Mouse (Mus musculus) spleen, adult 12 weeks (tissue): ENCODE measurements around the gene Sfta2.

Experiments used
- DNase-seq: peaks from one replicate; pipeline ENCODE4 v3.0.0; 2022; ENCODE audit warnings: low spot score

The Sfta2 gene

DNA sequence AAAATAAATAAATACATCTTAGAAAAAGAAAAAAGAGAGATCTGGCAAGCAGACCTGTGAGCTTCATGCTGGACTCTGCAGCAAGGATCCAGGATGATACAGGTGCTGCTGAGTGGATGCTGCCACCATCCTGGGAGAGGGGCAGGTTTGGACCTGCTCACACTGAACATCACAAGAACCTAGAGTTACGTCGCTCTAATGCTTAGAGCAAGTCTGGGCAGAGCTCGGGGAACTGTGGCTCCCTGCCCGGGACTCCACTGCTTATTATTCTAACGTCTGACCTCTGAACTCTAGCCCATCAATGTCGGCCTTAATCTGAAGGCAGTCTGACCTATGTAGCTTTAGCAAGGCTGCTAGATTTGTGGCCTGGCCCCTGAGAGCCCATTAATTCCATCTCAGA, 79.2 kb downstream of the Sfta2 start:
- no peak for DNase-seq

DNA sequence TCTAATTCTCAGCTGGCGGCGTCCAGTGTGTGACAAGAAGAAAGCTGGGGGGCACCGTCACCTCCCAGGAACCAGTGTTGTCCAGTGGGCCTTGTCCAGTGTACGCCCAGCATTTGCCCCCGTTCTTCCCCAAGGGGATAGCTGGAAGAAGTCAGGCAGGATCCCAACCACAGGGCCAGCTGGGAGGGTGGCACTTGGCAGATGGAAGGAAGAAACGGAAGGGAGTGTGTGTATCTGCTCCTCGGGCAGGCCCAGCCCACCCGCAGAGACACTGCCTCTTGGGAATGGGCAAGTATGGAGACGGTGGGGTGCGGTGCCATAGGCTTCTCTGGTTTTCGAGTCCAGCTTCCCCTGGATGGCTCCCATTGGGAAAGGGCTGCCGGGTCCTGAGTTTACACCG, 80.6 kb downstream of the Sfta2 start:
- DNase-seq = no peak

DNA sequence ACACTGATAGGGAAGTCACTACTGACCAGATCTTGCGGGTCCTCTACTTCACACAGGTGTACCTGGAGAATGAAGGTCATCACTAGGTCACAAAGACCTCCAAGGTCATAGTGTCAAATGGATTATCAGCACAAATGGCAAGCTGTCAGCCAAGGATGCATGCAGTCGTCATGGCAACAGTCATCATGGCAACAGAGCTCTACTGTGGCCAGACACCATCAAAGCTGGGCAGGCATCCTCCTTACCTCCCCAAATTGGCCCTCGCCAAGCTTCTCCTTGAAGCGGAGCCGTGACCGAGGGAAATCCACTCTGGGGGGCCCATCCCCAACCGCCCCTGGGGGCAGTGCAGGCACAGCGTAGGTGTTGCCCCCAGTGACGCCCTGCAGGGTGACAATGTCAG, 83.7 kb downstream of the Sfta2 start:
- no peak for DNase-seq

DNA sequence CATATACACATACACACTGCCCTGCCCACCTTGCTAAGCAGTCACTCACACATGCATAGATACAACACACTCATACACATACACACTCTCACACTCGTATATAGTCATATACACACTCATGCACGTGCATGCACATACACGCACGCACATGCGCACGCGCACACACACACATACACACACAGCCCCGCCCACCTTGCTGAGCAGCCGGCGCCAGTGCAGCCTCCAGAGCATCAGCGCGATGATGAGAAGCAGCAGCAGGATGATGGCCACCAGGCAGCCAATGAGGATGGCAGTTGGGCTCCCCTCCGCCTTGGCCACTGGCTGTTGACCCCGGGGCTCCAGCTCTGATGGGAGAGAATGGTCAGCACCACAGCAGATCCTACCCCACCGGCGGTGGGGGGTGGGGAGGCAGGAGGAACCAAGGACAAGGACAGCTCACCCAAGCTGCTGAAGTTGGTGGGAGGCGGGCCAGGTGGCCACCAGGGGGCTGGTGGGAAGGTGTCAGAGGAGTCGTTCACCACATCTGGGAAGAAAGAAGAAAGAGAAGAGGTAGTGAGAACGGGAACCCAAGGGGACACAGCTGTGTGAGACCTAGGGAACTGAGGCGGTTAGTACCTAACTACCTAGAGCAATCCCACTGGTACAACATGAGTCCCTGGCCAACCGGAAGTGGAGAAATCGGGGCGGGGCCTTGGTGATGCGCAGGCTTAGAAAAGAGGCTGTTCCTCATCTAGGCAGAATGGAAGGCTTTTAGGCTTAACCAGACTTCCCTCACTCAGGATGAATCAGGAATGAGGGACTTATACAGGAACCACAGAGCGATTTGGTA, 87.2 kb downstream of the Sfta2 start:
- DNase-seq = no peak

DNA sequence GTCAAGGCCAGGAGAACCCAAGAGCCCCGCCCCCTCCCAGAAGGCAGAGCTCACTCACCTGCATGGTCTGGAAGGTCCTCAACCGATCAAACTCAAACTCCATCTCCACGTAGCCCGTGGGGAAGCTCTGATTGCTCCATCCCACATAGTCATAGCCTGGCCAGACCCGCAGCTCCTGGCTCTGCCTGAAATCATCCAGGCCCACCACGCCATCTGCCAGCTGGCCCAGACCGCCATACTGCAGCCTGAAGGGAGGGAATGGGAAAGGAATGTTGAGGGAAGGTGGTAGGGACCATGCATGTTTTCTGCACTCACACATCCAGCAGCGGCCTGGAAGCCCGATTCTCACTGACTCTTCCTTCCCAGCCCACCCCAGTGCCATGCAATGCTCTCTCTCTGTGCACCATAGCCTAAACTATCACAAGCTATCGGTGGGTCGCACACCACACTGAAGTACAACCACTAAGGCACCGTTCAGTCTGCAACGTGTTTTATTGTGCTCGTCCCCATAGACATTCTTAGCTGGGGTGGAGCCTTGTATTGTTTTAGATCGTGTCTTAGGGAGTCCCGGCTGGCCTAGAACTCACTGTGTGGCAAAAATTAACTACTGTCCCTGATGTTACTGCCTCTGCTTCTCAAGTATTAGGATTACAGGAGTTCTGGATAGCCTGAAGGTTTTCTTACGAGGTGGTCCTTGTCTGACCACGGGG, 88.7 kb downstream of the Sfta2 start:
- DNase-seq = no peak

DNA sequence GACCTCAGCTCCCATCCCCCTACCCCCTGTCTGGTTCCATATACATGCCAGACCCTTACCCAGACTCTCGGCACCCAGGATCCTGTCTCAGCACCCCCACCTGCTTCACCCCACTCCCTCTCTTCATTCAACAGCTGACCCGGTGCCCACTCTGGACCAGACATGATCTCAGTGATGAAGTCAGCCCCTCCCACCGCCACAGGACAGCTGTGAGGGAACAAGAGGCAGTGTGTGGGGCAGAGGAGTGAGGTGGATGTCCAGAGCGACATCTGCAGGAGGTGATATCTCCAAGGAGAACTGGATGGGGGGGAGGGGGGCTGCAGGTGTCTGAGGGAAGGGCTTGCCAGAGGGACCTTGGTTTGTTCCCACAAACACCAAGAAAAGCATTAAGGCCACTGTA, 90.5 kb downstream of the Sfta2 start:
- no peak for DNase-seq

DNA sequence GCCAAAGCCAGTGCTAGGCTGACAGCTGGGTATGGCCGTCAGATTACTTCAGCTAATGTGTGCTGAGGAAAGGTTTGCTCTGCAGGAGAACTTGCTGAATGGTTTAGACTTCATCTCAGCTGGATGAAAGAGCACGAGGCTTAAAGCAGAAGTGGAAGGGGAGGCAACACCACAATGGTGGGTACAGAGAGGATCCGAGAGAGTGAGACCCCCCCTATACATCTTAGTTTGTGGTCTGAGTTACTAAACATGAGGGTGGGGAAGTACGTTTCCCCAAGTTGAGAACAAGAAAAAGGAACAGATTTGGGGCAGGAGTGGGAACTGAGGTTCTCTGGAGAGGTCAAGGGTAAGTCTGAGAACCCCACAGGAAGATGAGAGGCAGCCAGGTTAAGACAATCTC, 91.0 kb downstream of the Sfta2 start:
- no peak for DNase-seq

DNA sequence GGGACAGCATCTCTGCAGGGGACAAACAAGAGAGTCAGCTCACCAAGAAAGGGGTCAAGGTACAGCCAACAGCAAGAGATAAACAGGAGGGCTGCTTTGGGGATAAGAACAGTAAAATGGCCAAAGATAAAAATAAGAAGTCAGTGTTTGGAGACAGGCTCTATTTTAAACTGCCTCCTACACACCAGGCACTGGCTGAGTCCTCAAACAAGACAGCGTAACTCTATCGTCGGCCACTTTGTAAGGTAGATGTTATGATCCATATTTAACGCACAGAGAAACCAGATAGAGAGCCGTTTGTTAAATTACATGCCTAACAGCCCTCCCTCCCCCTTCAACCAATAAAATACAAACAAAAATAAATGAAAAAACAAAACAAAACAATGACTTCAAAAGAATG, 92.6 kb downstream of the Sfta2 start:
- no peak for DNase-seq

DNA sequence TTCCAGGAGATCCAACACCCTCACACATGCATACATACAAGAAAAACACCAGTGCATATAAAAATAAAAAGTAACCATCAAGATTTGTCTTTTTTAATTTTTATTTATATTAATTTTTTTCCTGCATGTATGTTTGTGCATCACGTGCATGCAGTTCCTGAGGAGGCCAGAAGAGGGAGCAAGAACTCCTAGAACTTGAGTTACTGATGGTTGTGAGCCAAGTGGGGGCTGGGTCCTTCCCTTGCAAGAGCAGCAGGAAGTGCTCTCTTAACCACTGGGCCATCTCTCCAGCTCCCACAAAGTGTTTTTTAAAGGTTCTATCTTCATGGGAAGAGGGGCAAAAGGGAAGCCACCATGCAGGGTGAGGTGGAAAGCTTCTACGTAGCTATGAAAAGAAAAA, 93.9 kb downstream of the Sfta2 start:
- DNase-seq = no peak

DNA sequence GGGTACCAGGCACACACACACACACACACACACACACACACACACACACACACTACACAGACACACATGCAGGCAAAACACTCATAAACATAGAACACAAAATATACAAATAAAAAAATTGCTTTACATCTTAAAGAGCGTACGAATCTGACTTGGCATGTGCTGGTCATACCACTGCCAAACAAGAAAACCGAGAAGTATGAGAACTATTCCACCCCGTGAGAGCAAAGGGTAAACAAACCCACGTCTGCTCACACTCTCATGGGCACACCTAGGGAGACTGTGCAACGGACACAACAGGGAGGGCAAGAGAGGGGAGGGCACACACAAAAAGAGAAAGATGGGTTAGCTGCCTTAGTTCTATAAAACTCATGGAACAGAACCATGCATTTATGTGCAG, 95.3 kb downstream of the Sfta2 start:
- DNase-seq = no peak

DNA sequence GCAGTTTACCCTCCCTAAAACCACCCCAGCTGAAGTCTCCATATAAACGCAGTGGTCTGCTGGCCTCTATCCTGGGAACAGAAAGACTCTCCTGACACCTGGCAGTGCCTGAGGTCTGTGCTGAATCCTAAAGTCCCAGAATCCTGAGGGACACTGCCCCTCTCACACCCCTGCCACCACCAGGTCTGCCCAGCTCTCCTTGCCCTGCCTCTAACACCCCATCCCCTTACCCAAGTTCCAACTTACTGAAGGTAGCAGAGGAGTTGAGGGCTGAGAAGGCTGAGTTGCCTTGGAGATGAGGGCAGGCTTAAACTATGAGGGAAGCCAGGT, 96.0 kb downstream of the Sfta2 start:
- no peak for DNase-seq

DNA sequence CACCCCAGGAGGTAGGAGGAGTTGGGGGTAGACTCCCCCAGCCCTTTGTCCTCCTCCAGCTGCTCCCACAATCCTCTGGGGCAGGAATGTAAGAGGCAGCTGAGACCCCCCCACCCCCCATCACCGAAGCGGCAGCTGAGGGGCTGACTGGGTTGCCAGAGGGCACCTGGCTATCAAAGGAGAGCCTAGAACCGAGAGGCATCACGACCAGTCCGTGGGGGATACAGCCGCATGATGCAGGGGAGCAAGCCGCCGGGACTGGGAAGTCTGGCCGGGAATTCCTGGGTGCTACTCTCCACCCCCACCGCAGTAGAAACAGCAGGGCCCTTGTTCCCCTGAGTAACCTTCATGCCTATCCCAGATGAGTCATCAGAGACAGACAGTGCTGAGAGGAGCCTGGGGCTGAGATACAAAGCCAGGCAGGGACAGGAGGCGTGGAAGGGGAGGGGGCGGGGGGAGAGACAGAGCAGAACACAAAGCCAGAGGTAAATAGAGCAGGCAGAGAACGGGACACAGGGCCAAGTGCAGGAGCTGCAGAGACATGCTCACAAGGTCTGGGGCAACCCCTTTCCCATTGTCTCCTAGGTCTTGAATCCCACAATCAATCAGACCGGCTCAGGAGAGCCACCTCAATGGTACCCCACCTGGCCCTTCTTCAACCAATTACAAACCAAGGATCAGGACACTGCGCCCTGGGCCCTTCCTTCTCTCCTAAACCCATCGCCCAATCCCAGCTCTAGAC, 96.6 kb downstream of the Sfta2 start:
- no peak for DNase-seq

DNA sequence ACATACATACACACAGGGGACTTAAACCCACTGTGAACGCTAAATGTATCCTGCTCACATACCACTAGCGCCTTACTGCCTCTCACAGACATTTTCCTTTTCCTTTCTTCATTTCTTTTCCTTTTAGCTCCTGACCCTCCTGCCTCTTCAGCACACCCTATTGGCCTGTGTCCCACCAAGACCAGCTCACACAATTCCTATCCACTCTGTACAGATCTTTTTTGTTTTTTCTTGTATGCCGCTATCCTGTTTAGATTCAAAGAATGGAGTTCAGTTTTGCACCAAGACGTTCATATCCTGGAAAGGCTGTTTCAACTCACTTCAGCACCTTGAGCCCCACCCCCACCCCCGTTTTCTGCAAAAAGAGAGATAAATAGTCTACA, 97.1 kb downstream of the Sfta2 start:
- no peak for DNase-seq

DNA sequence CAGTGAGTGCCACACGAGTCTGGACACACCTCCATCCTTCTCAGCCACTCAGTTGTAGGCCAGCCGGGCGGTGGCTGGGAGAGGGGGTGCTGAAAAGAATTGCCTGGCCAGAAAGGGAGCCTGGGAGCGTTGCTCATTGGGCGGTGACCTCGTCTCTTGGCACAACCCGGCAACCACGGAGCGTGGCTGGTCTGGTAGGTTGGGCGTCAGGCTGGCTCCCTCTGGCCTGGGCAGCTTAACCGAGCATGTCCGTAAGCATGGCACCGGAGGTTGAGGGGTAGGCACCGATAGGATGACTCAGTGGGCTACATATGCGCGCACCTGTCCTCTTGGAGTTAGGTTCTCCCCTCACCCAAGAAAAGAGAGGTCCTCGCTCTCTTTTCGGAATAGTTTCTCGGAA, 98.6 kb downstream of the Sfta2 start:
- DNase-seq = no peak
